Mouse (Mus musculus): ENCODE measurements at regions not wholly inside any gene's neighbourhood (a gene's known extent, or its start where the extent isn't known, plus 50 kb on each side); places are given as distances from the start of the nearest gene placed in this dataset.

GRCm38 (mm10) chr16:51315608-51316007 is 715.4 kb upstream of the Cblb start:
- no peak for TF ChIP-seq POLR2A (IDR thresholded peaks at IDR 0.05; ENCODE audit: low read depth, low read length)
- no peak for TF ChIP-seq CTCF (IDR thresholded peaks at IDR 0.05; ENCODE audit: extremely low read depth, insufficient read depth, insufficient read length, insufficient replicate concordance)
- H3K36me3 ChIP-seq (ENCODE audit: control insufficient read depth, insufficient read depth, low read length), result no peaks in the 10 kb centered on the region
- whole genome bisulfite sequencing, result 20% methylated on average over 6 of the region's 6 CpGs
- H3K27ac ChIP-seq (ENCODE audit: insufficient read depth, low read length), result no peak overlapping the region
- no peaks in the 10 kb centered on the region for H3K4me1 ChIP-seq (ENCODE audit: control insufficient read depth, insufficient read depth, insufficient read length)
- H3K4me3 ChIP-seq (ENCODE audit: extremely low read depth, insufficient read depth, insufficient read length), result no peak overlapping the region
- peak in 1 of 2 experiments; percentile 7 for DNase-seq (ENCODE audit: low read depth in 1 of 2, low spot score in 2 of 2)
- no peaks in the 10 kb centered on the region for H3K27me3 ChIP-seq (ENCODE audit: control insufficient read depth, insufficient read depth, low read length)

- H3K27me3 ChIP-seq (ENCODE audit: control insufficient read depth, insufficient read depth, low read length), result no peaks in the 10 kb centered on the region
- H3K36me3 ChIP-seq (ENCODE audit: control insufficient read depth, insufficient read depth, low read length), result no peaks in the 10 kb centered on the region
- H3K27ac ChIP-seq (ENCODE audit: insufficient read depth, low read length), result no peak overlapping the region
- DNase-seq (ENCODE audit: low read depth in 1 of 2, low spot score in 2 of 2), result no peak
- H3K4me3 ChIP-seq (ENCODE audit: extremely low read depth, insufficient read depth, insufficient read length), result no peak overlapping the region
- TF ChIP-seq CTCF (IDR thresholded peaks at IDR 0.05; ENCODE audit: extremely low read depth, insufficient read depth, insufficient read length, insufficient replicate concordance) (no peak), POLR2A (IDR thresholded peaks at IDR 0.05; ENCODE audit: low read depth, low read length) (no peak)
- no peaks in the 10 kb centered on the region for H3K4me1 ChIP-seq (ENCODE audit: control insufficient read depth, insufficient read depth, insufficient read length)
- WGBS, result 84% methylated on average over 1 of the region's 1 CpGs
These were observed 698.8 kb upstream of the Cblb start for GRCm38 (mm10) chr16:51332262-51332661.

GRCm38 (mm10) chr16:51334972-51335371 is 696.1 kb upstream of the Cblb start:
- Histone ChIP-seq H3K4me1 (ENCODE audit: control insufficient read depth, insufficient read depth, insufficient read length) (no peaks in the 10 kb centered on the region), H3K27me3 (ENCODE audit: control insufficient read depth, insufficient read depth, low read length) (no peaks in the 10 kb centered on the region), H3K36me3 (ENCODE audit: control insufficient read depth, insufficient read depth, low read length) (no peaks in the 10 kb centered on the region), H3K27ac (ENCODE audit: insufficient read depth, low read length) (no peak overlapping the region), H3K4me3 (ENCODE audit: extremely low read depth, insufficient read depth, insufficient read length) (no peak overlapping the region)
- 91% methylated on average over 7 of the region's 7 CpGs for WGBS
- TF ChIP-seq CTCF (IDR thresholded peaks at IDR 0.05; ENCODE audit: extremely low read depth, insufficient read depth, insufficient read length, insufficient replicate concordance) (no peak), POLR2A (IDR thresholded peaks at IDR 0.05; ENCODE audit: low read depth, low read length) (no peak)
- no peak for DNase-seq (ENCODE audit: low read depth in 1 of 2, low spot score in 2 of 2)

GRCm38 (mm10) chr16:51347120-51347519 is 683.9 kb upstream of the Cblb start:
- no peaks in the 10 kb centered on the region for H3K27me3 ChIP-seq (ENCODE audit: control insufficient read depth, insufficient read depth, low read length)
- no peak overlapping the region for H3K4me3 ChIP-seq (ENCODE audit: extremely low read depth, insufficient read depth, insufficient read length)
- H3K27ac ChIP-seq (ENCODE audit: insufficient read depth, low read length), result no peak overlapping the region
- H3K4me1 ChIP-seq (ENCODE audit: control insufficient read depth, insufficient read depth, insufficient read length), result no peaks in the 10 kb centered on the region
- no peaks in the 10 kb centered on the region for H3K36me3 ChIP-seq (ENCODE audit: control insufficient read depth, insufficient read depth, low read length)
- TF ChIP-seq POLR2A (IDR thresholded peaks at IDR 0.05; ENCODE audit: low read depth, low read length) (no peak), CTCF (IDR thresholded peaks at IDR 0.05; ENCODE audit: extremely low read depth, insufficient read depth, insufficient read length, insufficient replicate concordance) (no peak)
- no peak for DNase-seq (ENCODE audit: low read depth in 1 of 2, low spot score in 2 of 2)

GRCm38 (mm10) chr16:51352151-51352550 is 678.9 kb upstream of the Cblb start:
- no peak for TF ChIP-seq POLR2A (IDR thresholded peaks at IDR 0.05; ENCODE audit: low read depth, low read length)
- no peak for TF ChIP-seq CTCF (IDR thresholded peaks at IDR 0.05; ENCODE audit: extremely low read depth, insufficient read depth, insufficient read length, insufficient replicate concordance)
- H3K36me3 ChIP-seq (ENCODE audit: control insufficient read depth, insufficient read depth, low read length), result no peaks in the 10 kb centered on the region
- no peaks in the 10 kb centered on the region for H3K4me1 ChIP-seq (ENCODE audit: control insufficient read depth, insufficient read depth, insufficient read length)
- 15% methylated on average over 4 of the region's 4 CpGs for WGBS
- no peak overlapping the region for H3K4me3 ChIP-seq (ENCODE audit: extremely low read depth, insufficient read depth, insufficient read length)
- no peak for DNase-seq (ENCODE audit: low read depth in 1 of 2, low spot score in 2 of 2)
- H3K27ac ChIP-seq (ENCODE audit: insufficient read depth, low read length), result no peak overlapping the region
- H3K27me3 ChIP-seq (ENCODE audit: control insufficient read depth, insufficient read depth, low read length), result no peaks in the 10 kb centered on the region

- no peak overlapping the region for H3K4me3 ChIP-seq (ENCODE audit: extremely low read depth, insufficient read depth, insufficient read length)
- WGBS, result 97% methylated on average over 2 of the region's 2 CpGs
- TF ChIP-seq CTCF (IDR thresholded peaks at IDR 0.05; ENCODE audit: extremely low read depth, insufficient read depth, insufficient read length, insufficient replicate concordance), result no peak
- no peak for TF ChIP-seq POLR2A (IDR thresholded peaks at IDR 0.05; ENCODE audit: low read depth, low read length)
- no peak for DNase-seq (ENCODE audit: low read depth in 1 of 2, low spot score in 2 of 2)
- no peak overlapping the region for H3K27ac ChIP-seq (ENCODE audit: insufficient read depth, low read length)
- H3K36me3 ChIP-seq (ENCODE audit: control insufficient read depth, insufficient read depth, low read length), result no peaks in the 10 kb centered on the region
- H3K27me3 ChIP-seq (ENCODE audit: control insufficient read depth, insufficient read depth, low read length), result no peaks in the 10 kb centered on the region
- no peaks in the 10 kb centered on the region for H3K4me1 ChIP-seq (ENCODE audit: control insufficient read depth, insufficient read depth, insufficient read length)
These were observed 677.2 kb upstream of the Cblb start for GRCm38 (mm10) chr16:51353791-51354190.

- Histone ChIP-seq H3K4me3 (ENCODE audit: extremely low read depth, insufficient read depth, insufficient read length) (no peak overlapping the region), H3K27ac (ENCODE audit: insufficient read depth, low read length) (no peak overlapping the region), H3K36me3 (ENCODE audit: control insufficient read depth, insufficient read depth, low read length) (no peaks in the 10 kb centered on the region), H3K27me3 (ENCODE audit: control insufficient read depth, insufficient read depth, low read length) (no peaks in the 10 kb centered on the region), H3K4me1 (ENCODE audit: control insufficient read depth, insufficient read depth, insufficient read length) (no peaks in the 10 kb centered on the region; the same call in 1 of the 2 replicates)
- no peak for TF ChIP-seq POLR2A (IDR thresholded peaks at IDR 0.05; ENCODE audit: low read depth, low read length)
- TF ChIP-seq CTCF (IDR thresholded peaks at IDR 0.05; ENCODE audit: extremely low read depth, insufficient read depth, insufficient read length, insufficient replicate concordance), result no peak
- WGBS, result 44% methylated on average over 1 of the region's 1 CpGs
- DNase-seq (ENCODE audit: low read depth in 1 of 2, low spot score in 2 of 2), result no peak
These were observed 661.0 kb upstream of the Cblb start for GRCm38 (mm10) chr16:51370070-51370469.

All from spleen, adult 2 months (tissue).